Mouse (Mus musculus): ENCODE measurements at regions not wholly inside any gene's neighbourhood (a gene's known extent, or its start where the extent isn't known, plus 50 kb on each side); places are given as distances from the start of the nearest gene placed in this dataset.

DNA sequence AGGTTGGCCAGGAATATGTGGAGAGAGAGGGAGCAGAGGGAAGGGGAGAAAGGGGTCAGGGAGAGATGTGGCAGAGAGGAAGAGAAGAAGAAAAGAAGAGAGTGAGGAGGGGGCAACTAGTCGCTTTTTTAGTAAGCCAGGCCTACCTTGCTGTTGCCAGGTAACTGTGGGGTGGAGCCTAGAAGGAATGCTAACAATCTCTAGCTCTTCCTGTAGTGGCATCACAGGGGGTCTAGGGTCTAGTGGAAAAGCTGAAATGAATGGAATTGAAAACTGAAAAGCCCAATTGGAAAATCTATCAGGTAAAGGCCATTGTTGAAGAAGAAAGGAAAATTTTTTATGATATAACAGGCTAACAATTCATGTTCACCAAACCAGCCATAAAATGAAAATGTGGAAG lies 336.5 kb downstream of the Phf14 start:
- TF ChIP-seq CTCF (IDR thresholded peaks at IDR 0.05; ENCODE audit: borderline replicate concordance, extremely low read depth, insufficient read depth, insufficient read length), result no peak
- TF ChIP-seq POLR2A (IDR thresholded peaks at IDR 0.05; ENCODE audit: borderline replicate concordance, extremely low read depth, insufficient read depth, insufficient read length, poor library complexity, severe bottlenecking), result no peak

Data from brain, embryonic 14.5 days (tissue).